Mouse (Mus musculus): ENCODE results near the gene Knstrn.

DNA sequence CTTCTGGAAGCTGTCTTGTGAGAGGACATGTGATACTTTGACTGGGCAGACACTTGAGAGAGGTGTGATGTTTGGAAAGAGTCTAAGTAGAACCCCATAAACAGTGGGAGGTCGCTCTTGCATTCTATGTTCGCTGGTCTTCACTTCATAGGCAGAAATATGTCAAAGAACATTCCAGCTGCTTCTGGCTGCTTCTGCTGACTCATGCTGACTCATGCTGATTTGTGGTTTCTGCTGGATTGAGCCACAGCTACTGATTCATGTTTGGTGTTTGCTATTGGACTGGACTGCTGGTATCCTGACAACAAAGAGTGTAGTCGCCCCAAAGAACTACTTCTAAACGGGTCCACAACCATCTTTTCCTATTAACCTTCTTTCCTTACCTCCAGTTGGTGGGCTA is 28.0 kb downstream of the Knstrn start:
- TF ChIP-seq CTCF (IDR thresholded peaks at IDR 0.05; ENCODE audit: borderline replicate concordance, insufficient read depth, low read length): no peak
- no peak for TF ChIP-seq POLR2A (IDR thresholded peaks at IDR 0.05; ENCODE audit: low read depth, low read length)

Measured in embryonic fibroblast, embryonic 13.5 days (primary cell).